Mouse (Mus musculus): ENCODE measurements at regions not wholly inside any gene's neighbourhood (a gene's known extent, or its start where the extent isn't known, plus 50 kb on each side); places are given as distances from the start of the nearest gene placed in this dataset.

DNA sequence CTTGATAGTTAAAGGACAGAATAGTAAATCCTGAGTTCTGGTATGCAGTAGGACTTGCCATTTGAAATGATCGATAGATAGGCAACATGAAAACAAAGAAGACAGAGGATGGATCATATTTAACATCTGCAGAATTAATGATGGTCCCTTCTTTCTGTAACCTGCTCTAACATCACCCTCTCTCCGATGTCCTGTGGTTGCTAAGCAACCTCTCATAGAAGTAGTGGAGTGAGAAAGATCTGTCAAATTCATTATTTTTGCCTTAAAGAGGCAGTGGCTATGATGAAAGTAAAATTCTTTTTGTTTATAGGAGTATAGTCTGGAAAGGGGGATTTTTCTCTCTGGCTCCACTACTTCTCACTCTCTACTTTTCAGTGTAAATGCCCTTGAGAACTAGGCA is 1209.5 kb downstream of the Sorcs3 start:
- no peaks in the 10 kb centered on the region for H3K9me3 ChIP-seq (replicated peaks; ENCODE audit: control insufficient read depth, low read length)
- H3K4me1 ChIP-seq (ENCODE audit: control insufficient read depth, insufficient read depth): no peaks in the 10 kb centered on the region
- ATAC-seq (ENCODE audit: insufficient read depth, low read depth): no peak
- no peak overlapping the region for H3K27ac ChIP-seq (ENCODE audit: low read depth)
- H3K4me2 ChIP-seq (ENCODE audit: low read depth, low read length): no peak overlapping the region
- TF ChIP-seq CTCF (IDR thresholded peaks at IDR 0.05; ENCODE audit: low read depth) (no peak), EP300 (IDR thresholded peaks at IDR 0.05; ENCODE audit: low read depth) (no peak)
- 71% methylated on average over 2 of the region's 2 CpGs for WGBS
- H3K36me3 ChIP-seq (replicated peaks; ENCODE audit: control insufficient read depth, insufficient read depth, low read length): no peaks in the 10 kb centered on the region
- no peak overlapping the region for H3K9ac ChIP-seq (replicated peaks; ENCODE audit: low read depth, low read length)
- no peak overlapping the region for H3K4me3 ChIP-seq (ENCODE audit: low read depth, low read length)
- DNase-seq (ENCODE audit: low spot score): no peak
- H3K27me3 ChIP-seq (ENCODE audit: control insufficient read depth, insufficient read depth, low read length): no peaks in the 10 kb centered on the region

DNA sequence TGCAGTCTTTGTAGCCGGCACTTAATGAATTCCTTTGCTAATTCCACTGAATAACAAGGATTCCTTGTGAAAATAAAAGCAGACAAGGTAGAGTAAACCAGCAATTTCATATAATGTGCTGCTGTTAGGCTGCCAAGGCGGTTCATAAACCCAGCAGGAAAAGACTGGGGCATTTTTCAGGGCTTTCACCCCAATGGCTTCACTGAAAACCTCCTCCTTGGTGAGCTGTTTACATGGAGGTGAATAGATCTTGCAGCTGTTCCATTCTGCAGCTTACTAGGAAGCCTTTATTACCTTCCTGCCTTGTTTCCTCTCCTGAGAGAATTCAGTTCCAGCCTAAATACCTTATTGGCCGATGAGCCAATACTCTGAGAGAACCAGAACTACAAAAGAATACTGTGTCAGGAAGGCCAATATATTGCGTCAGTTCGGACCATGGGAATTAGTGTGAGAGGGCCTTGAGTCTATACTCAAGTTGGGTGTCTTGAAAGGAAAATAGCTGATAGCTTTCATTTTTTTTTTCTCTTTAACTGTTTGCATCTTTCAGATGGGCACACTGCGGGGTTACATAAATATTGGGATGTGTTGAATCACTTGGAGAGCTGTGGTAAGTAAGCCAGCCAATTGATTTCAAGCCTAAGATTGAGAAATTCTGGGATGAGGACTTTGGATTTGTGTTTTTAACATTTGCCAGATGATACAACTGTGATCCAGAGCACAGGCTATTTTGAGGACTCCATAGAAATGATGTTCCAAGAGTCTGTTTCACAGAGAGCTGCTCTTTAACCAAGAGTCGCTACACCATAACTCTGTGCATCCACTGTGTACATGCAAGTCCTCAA is 1217.5 kb downstream of the Sorcs3 start:
- H3K4me3 ChIP-seq (ENCODE audit: low read depth, low read length): no peak overlapping the region
- H3K36me3 ChIP-seq (replicated peaks; ENCODE audit: control insufficient read depth, insufficient read depth, low read length): no peaks in the 10 kb centered on the region
- TF ChIP-seq CTCF (IDR thresholded peaks at IDR 0.05; ENCODE audit: low read depth) (no peak), EP300 (IDR thresholded peaks at IDR 0.05; ENCODE audit: low read depth) (no peak)
- H3K27me3 ChIP-seq (ENCODE audit: control insufficient read depth, insufficient read depth, low read length): no peaks in the 10 kb centered on the region
- no peak overlapping the region for H3K27ac ChIP-seq (ENCODE audit: low read depth)
- no peak overlapping the region for H3K4me2 ChIP-seq (ENCODE audit: low read depth, low read length)
- ATAC-seq (ENCODE audit: insufficient read depth, low read depth) (no peak), DNase-seq (ENCODE audit: low spot score) (no peak)
- 71% methylated on average over 7 of the region's 7 CpGs for WGBS
- no peak overlapping the region for H3K9ac ChIP-seq (replicated peaks; ENCODE audit: low read depth, low read length)
- no peaks in the 10 kb centered on the region for H3K4me1 ChIP-seq (ENCODE audit: control insufficient read depth, insufficient read depth)
- no peaks in the 10 kb centered on the region for H3K9me3 ChIP-seq (replicated peaks; ENCODE audit: control insufficient read depth, low read length)

All from heart, postnatal 0 days (tissue).